Comparison of ENCODE assay signal across 34 mouse cellular contexts in the genomic region with DNA sequence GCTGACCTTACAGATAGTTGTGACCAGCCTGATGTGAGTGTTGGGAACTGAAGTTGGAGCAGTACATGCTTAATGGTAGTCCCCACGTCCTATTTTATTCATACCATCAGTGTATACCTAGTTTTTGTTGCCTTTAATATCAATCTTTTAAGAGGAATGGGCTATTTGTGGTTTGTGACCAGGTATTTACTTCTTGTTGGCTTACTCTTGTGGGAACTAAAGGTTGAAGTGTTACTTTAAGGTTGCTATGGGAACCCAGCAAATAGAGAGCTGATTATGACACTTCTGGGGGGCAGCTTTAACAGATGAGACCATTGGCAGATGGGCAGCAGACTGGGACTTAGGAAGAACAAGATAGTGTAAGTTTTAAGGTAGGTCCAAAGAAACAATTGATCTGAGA. TPM values are rescaled to one million over a fixed set of nuclear protein-coding genes. Genes with fewer than 3 reads are reported as not detected.
"Had no signal": no experiment of that assay in that cellular context is flagged by ENCODE, and none has a peak within 500 bp of the region (broad histone marks: within the 10 kb centered on the region; RNA-seq: fewer than 3 reads in every experiment).

A gene (plus strand): TSS at position 301 of the 400 bp plus-strand sequence.

- H3K27ac ChIP-seq: embryonic facial prominence, embryonic 10.5 days; embryonic facial prominence, embryonic 12.5 days; embryonic facial prominence, embryonic 13.5 days; embryonic facial prominence, embryonic 15.5 days; forebrain, embryonic 10.5 days; forebrain, embryonic 12.5 days; forebrain, embryonic 13.5 days; forebrain, embryonic 15.5 days; gastrocnemius, adult 2 months; heart, adult 2 months had no signal

- H3K27me3 ChIP-seq: embryonic facial prominence, embryonic 12.5 days; embryonic facial prominence, embryonic 13.5 days; embryonic facial prominence, embryonic 15.5 days; forebrain, embryonic 12.5 days; forebrain, embryonic 13.5 days; forebrain, embryonic 15.5 days had no signal

- DNase-seq: cerebellum, adult 8-10 months; cerebellum, adult 9-10 months; cerebellum, adult 9-11 months; cerebellum, postnatal 10 days; cerebellum, postnatal 14 days; cerebellum, postnatal 25 days; cerebellum, postnatal 36 days; embryo, embryonic 11 days; forebrain, postnatal 0 days; gastrocnemius, adult 2 months; gastrocnemius, postnatal 10 days; gastrocnemius, postnatal 14 days; gastrocnemius, postnatal 25 days; gastrocnemius, postnatal 36 days; heart, adult 11 months; heart, adult 18-20 months; heart, adult 2 months had no signal

- H3K4me3 ChIP-seq: embryonic facial prominence, embryonic 10.5 days; embryonic facial prominence, embryonic 12.5 days; embryonic facial prominence, embryonic 13.5 days; embryonic facial prominence, embryonic 15.5 days; erythroblast, embryonic 14.5 days; forebrain, embryonic 10.5 days; forebrain, embryonic 12.5 days; forebrain, embryonic 13.5 days; forebrain, embryonic 15.5 days; gastrocnemius, adult 2 months; heart, adult 2 months had no signal

- H3K36me3 ChIP-seq: embryonic facial prominence, embryonic 10.5 days; embryonic facial prominence, embryonic 12.5 days; embryonic facial prominence, embryonic 13.5 days; embryonic facial prominence, embryonic 15.5 days; forebrain, embryonic 10.5 days; forebrain, embryonic 12.5 days; forebrain, embryonic 15.5 days had no signal

- H3K4me1 ChIP-seq: embryonic facial prominence, embryonic 12.5 days; embryonic facial prominence, embryonic 13.5 days had no signal

RNA-seq across cellular contexts. Expression of the gene that starts here (rescaled TPM):
- polyA plus RNA-seq: cortical plate, adult 2 months; embryonic facial prominence, embryonic 10.5 days; embryonic facial prominence, embryonic 11.5 days; embryonic facial prominence, embryonic 12.5 days; embryonic facial prominence, embryonic 13.5 days; embryonic facial prominence, embryonic 14.5 days; embryonic facial prominence, embryonic 15.5 days; erythroblast, embryonic 14.5 days; forebrain, embryonic 10.5 days; forebrain, embryonic 11.5 days; forebrain, embryonic 12.5 days; forebrain, embryonic 13.5 days; forebrain, embryonic 14.5 days; forebrain, embryonic 15.5 days; forebrain, embryonic 16.5 days; forebrain, postnatal 0 days; frontal cortex, adult 2 months; gonadal fat pad, adult 2 months; heart, adult 2 months had no signal
